Mouse (Mus musculus) intestine, postnatal 0 days (tissue): ENCODE measurements at regions not wholly inside any gene's neighbourhood (a gene's known extent, or its start where the extent isn't known, plus 50 kb on each side); places are given as distances from the start of the nearest gene placed in this dataset.

Experiments
- ATAC-seq: fragments of 200-750 bp; cut with Nextera tagmentation; 2 replicates; pipeline ENCODE4 v1.8.0; 2017; ENCODE audit warnings: mild to moderate bottlenecking, moderate TSS enrichment, moderate library complexity
- H3K27ac ChIP-seq: fragments of 300-500 bp; sonication (generic); 2 replicates; pipeline ENCODE4 v1.5.1; 2014; ENCODE audit warnings: mild to moderate bottlenecking, low read depth, low read length, moderate library complexity
- H3K27me3 ChIP-seq: fragments of 300-500 bp; sonication (generic); replicated peaks from 2 replicates; pipeline ENCODE4 v1.6.1; 2014; ENCODE audit warnings: low read length, mixed read lengths; ENCODE audit not compliant: control insufficient read depth, insufficient read depth
- H3K36me3 ChIP-seq: fragments of 300-500 bp; sonication (generic); 2 replicates; pipeline ENCODE4 v1.6.1; 2014; ENCODE audit warnings: mild to moderate bottlenecking, moderate library complexity; ENCODE audit not compliant: control insufficient read depth, insufficient read depth
- H3K4me1 ChIP-seq: fragments of 300-500 bp; sonication (generic); replicated peaks from 2 replicates; pipeline ENCODE4 v1.6.1; 2014; ENCODE audit warnings: antibody characterized with exemption, low read length, mixed read lengths; ENCODE audit not compliant: control insufficient read depth, insufficient read depth
- H3K4me2 ChIP-seq: fragments of 300-500 bp; sonication (generic); replicated peaks from 2 replicates; pipeline ENCODE4 v1.6.1; 2014; ENCODE audit warnings: low read depth, mild to moderate bottlenecking, moderate library complexity
- H3K4me3 ChIP-seq: fragments of 300-500 bp; sonication (generic); 2 replicates; pipeline ENCODE4 v1.5.1; 2014; ENCODE audit warnings: low read depth, low read length
- H3K9ac ChIP-seq: fragments of 300-500 bp; sonication (generic); 2 replicates; pipeline ENCODE4 v1.6.1; 2014; ENCODE audit warnings: mild to moderate bottlenecking, low read depth, low read length
- H3K9me3 ChIP-seq: fragments of 300-500 bp; sonication (generic); 2 replicates; pipeline ENCODE4 v1.6.1; 2016; ENCODE audit warnings: mixed run types; ENCODE audit not compliant: control insufficient read depth
- CTCF ChIP-seq: sonication (generic); IDR thresholded peaks from 2 replicates; pipeline ENCODE4 v1.5.1; 2016; ENCODE audit warnings: low read depth, mild to moderate bottlenecking, control low read depth, antibody characterized with exemption, moderate library complexity
- whole genome bisulfite sequencing: fragments of 180-500 bp; shearing (Covaris S2); extraction: QIAGEN DNeasy Blood & Tissue Kit; methylation state at CpG from one replicate; pipeline ENCODE4 v1.1.7; 2014; 5-methylcytosine and 5-hydroxymethylcytosine counted together

GRCm38 (mm10) chr8:90100509-90100908 lies 247.6 kb downstream of the Tox3 start:
- Histone ChIP-seq H3K36me3 (no peaks in the 10 kb centered on the region), H3K9me3 (no peaks in the 10 kb centered on the region), H3K9ac (no peak overlapping the region), H3K4me2 (no peak overlapping the region), H3K27me3 (no peaks in the 10 kb centered on the region), H3K4me3 (no peak overlapping the region), H3K27ac (no peak overlapping the region), H3K4me1 (no peaks in the 10 kb centered on the region)
- no peak for TF ChIP-seq CTCF
- WGBS = 75% methylated on average over 6 of the region's 6 CpGs
- ATAC-seq = no peak

- H3K27ac ChIP-seq = no peak overlapping the region
- WGBS = 77% methylated on average over 5 of the region's 5 CpGs
- no peak for ATAC-seq
- H3K4me2 ChIP-seq = no peak overlapping the region
- H3K4me3 ChIP-seq = no peak overlapping the region
- no peaks in the 10 kb centered on the region for H3K9me3 ChIP-seq
- H3K27me3 ChIP-seq = no peaks in the 10 kb centered on the region
- no peaks in the 10 kb centered on the region for H3K4me1 ChIP-seq
- H3K9ac ChIP-seq = no peak overlapping the region
- TF ChIP-seq CTCF = no peak
- no peaks in the 10 kb centered on the region for H3K36me3 ChIP-seq
Measured at GRCm38 (mm10) chr8:90082630-90083029, 265.5 kb downstream of the Tox3 start.

- Histone ChIP-seq H3K4me3 (no peak overlapping the region), H3K9me3 (no peaks in the 10 kb centered on the region), H3K27me3 (no peaks in the 10 kb centered on the region), H3K36me3 (no peaks in the 10 kb centered on the region), H3K4me1 (no peaks in the 10 kb centered on the region), H3K9ac (no peak overlapping the region), H3K27ac (no peak overlapping the region), H3K4me2 (no peak overlapping the region)
- no peak for TF ChIP-seq CTCF
- no peak for ATAC-seq
Measured at GRCm38 (mm10) chr8:90076381-90076780, 271.8 kb downstream of the Tox3 start.

- H3K9me3 ChIP-seq = no peaks in the 10 kb centered on the region
- H3K4me3 ChIP-seq = no peak overlapping the region
- H3K4me1 ChIP-seq = no peaks in the 10 kb centered on the region
- WGBS = 90% methylated on average over 5 of the region's 5 CpGs
- no peak for TF ChIP-seq CTCF
- H3K27ac ChIP-seq = no peak overlapping the region
- H3K9ac ChIP-seq = no peak overlapping the region
- H3K36me3 ChIP-seq = no peaks in the 10 kb centered on the region
- no peak for ATAC-seq
- no peaks in the 10 kb centered on the region for H3K27me3 ChIP-seq
- H3K4me2 ChIP-seq = no peak overlapping the region
Measured at GRCm38 (mm10) chr8:90075796-90076195, 272.3 kb downstream of the Tox3 start.

GRCm38 (mm10) chr8:90070006-90070405 lies 278.1 kb downstream of the Tox3 start:
- Histone ChIP-seq H3K4me1 (no peaks in the 10 kb centered on the region), H3K27me3 (no peaks in the 10 kb centered on the region), H3K9me3 (no peaks in the 10 kb centered on the region), H3K9ac (no peak overlapping the region), H3K4me2 (no peak overlapping the region), H3K27ac (no peak overlapping the region), H3K36me3 (no peaks in the 10 kb centered on the region), H3K4me3 (no peak overlapping the region)
- no peak for TF ChIP-seq CTCF
- 46% methylated on average over 5 of the region's 5 CpGs for WGBS
- no peak for ATAC-seq

GRCm38 (mm10) chr8:90069411-90069993 lies 278.6 kb downstream of the Tox3 start:
- WGBS = 10% methylated on average over 10 of the region's 10 CpGs
- H3K9me3 ChIP-seq = no peaks in the 10 kb centered on the region
- H3K9ac ChIP-seq = no peak overlapping the region
- no peak overlapping the region for H3K27ac ChIP-seq
- no peaks in the 10 kb centered on the region for H3K36me3 ChIP-seq
- no peak for TF ChIP-seq CTCF
- no peaks in the 10 kb centered on the region for H3K4me1 ChIP-seq
- H3K27me3 ChIP-seq = no peaks in the 10 kb centered on the region
- ATAC-seq = no peak
- no peak overlapping the region for H3K4me3 ChIP-seq
- H3K4me2 ChIP-seq = no peak overlapping the region

GRCm38 (mm10) chr8:90068441-90068840 lies 279.7 kb downstream of the Tox3 start:
- no peaks in the 10 kb centered on the region for H3K4me1 ChIP-seq
- no peak overlapping the region for H3K4me3 ChIP-seq
- ATAC-seq = no peak
- no peak for TF ChIP-seq CTCF
- H3K27ac ChIP-seq = no peak overlapping the region
- no peak overlapping the region for H3K9ac ChIP-seq
- no peaks in the 10 kb centered on the region for H3K27me3 ChIP-seq
- whole genome bisulfite sequencing = 89% methylated on average over 4 of the region's 4 CpGs
- no peaks in the 10 kb centered on the region for H3K36me3 ChIP-seq
- H3K4me2 ChIP-seq = no peak overlapping the region
- H3K9me3 ChIP-seq = no peaks in the 10 kb centered on the region
